Comparison of ENCODE assay signal across 19 mouse cellular contexts in genomic region chr7:89421294-89421693, GRCm38 (mm10).
"Had no signal": no experiment of that assay in that cellular context is flagged by ENCODE, and none has a peak within 500 bp of the region (broad histone marks: within the 10 kb centered on the region; RNA-seq: fewer than 3 reads in every experiment).

No protein-coding gene starts in this region.

- H3K9me3 ChIP-seq: limb, embryonic 12.5 days; limb, embryonic 15.5 days; liver, embryonic 13.5 days; midbrain, embryonic 12.5 days; neural tube, embryonic 13.5 days; stomach, embryonic 15.5 days had no signal

- ATAC-seq: intestine, embryonic 16.5 days; midbrain, embryonic 16.5 days had no signal

- DNase-seq: kidney, postnatal 4 days; left cerebral cortex, postnatal 4 days; liver, embryonic 13.5 days; lung, adult 2 months; lung, postnatal 14 days; lung, postnatal 4 days; retina, postnatal 1 day; right cerebral cortex, postnatal 25 days; spleen, adult 18-20 months; thymus, postnatal 25 days had no signal

- H3K27ac ChIP-seq: kidney, postnatal 0 days; limb, embryonic 12.5 days; limb, embryonic 15.5 days; liver, embryonic 13.5 days; midbrain, embryonic 12.5 days; neural tube, embryonic 13.5 days; stomach, embryonic 15.5 days had no signal

- H3K4me1 ChIP-seq: midbrain, embryonic 12.5 days; neural tube, embryonic 13.5 days had no signal

- H3K36me3 ChIP-seq: limb, embryonic 12.5 days; limb, embryonic 15.5 days; liver, embryonic 13.5 days; midbrain, embryonic 12.5 days; neural tube, embryonic 13.5 days; stomach, embryonic 15.5 days had no signal

- H3K9ac ChIP-seq: limb, embryonic 12.5 days; limb, embryonic 15.5 days; liver, embryonic 13.5 days; midbrain, embryonic 12.5 days; neural tube, embryonic 13.5 days; stomach, embryonic 15.5 days had no signal

- H3K4me2 ChIP-seq: limb, embryonic 12.5 days; limb, embryonic 15.5 days; liver, embryonic 13.5 days; midbrain, embryonic 12.5 days; neural tube, embryonic 13.5 days; stomach, embryonic 15.5 days had no signal

- H3K4me3 ChIP-seq: limb, embryonic 12.5 days; limb, embryonic 15.5 days; liver, embryonic 13.5 days; midbrain, embryonic 12.5 days; myocyte; neural tube, embryonic 13.5 days; stomach, embryonic 15.5 days had no signal

- H3K27me3 ChIP-seq: limb, embryonic 12.5 days; limb, embryonic 15.5 days; liver, embryonic 13.5 days; midbrain, embryonic 12.5 days; neural tube, embryonic 13.5 days; stomach, embryonic 15.5 days had no signal
